Mouse (Mus musculus): ENCODE data around the gene Rbp2. TPM values are rescaled to one million over a fixed set of nuclear protein-coding genes. Genes with fewer than 3 reads are reported as not detected.

Rbp2 gene
- not detected for polyA plus RNA-seq (2017; shearing (Covaris generic))

GRCm38 (mm10) chr9:98485815-98486214 lies at the start of gene Rbp2:
Gene Rbp2 (plus strand): TSS chr9:98486115.

Other genes with a start within 250 kb of the Rbp2 start
- 19.1 TPM for gene Nmnat3, start 198.7 kb upstream of the Rbp2 start, polyA plus RNA-seq (2017; shearing (Covaris generic))
- not detected for gene Rbp1, start 63.2 kb upstream of the Rbp2 start, polyA plus RNA-seq (2017; shearing (Covaris generic))
- 137 TPM for gene Copb2, start 77.6 kb downstream of the Rbp2 start, polyA plus RNA-seq (2017; shearing (Covaris generic))
- 26.3 TPM for gene Mrps22, start 115.5 kb downstream of the Rbp2 start, polyA plus RNA-seq (2017; shearing (Covaris generic))